Mouse (Mus musculus) monocyte, adult 5-6 weeks (primary cell): Measurements from ENCODE around the gene Stk11. TPM values are rescaled to one million over a fixed set of nuclear protein-coding genes. Genes with fewer than 3 reads are reported as not detected.
"Not testable (repeated sequence)": the region's sequence is repeated elsewhere in the genome, so short reads cannot be mapped to it uniquely, and the experiment has no call there.

ENCODE experiments used
- ATAC-seq: fragments of 153-309, 156-312 bp; replicated peaks from 2 replicates; pipeline ENCODE4 v1.8.0; 2017; ENCODE audit warnings: mild to moderate bottlenecking; ENCODE audit not compliant: low TSS enrichment, insufficient number of reproducible peaks, severe bottlenecking, poor library complexity, low FRiP score
- total RNA-seq: library from RNA; stranded (forward); fragments of 200-1000, 200-491, 200-594 nt; gene quantifications from 3 replicates; pipeline ENCODE4 v1.2.3, GENCODE M21; 2017

The Stk11 gene
- total RNA-seq, 1 experiment from 2014 or later = 155 TPM

DNA sequence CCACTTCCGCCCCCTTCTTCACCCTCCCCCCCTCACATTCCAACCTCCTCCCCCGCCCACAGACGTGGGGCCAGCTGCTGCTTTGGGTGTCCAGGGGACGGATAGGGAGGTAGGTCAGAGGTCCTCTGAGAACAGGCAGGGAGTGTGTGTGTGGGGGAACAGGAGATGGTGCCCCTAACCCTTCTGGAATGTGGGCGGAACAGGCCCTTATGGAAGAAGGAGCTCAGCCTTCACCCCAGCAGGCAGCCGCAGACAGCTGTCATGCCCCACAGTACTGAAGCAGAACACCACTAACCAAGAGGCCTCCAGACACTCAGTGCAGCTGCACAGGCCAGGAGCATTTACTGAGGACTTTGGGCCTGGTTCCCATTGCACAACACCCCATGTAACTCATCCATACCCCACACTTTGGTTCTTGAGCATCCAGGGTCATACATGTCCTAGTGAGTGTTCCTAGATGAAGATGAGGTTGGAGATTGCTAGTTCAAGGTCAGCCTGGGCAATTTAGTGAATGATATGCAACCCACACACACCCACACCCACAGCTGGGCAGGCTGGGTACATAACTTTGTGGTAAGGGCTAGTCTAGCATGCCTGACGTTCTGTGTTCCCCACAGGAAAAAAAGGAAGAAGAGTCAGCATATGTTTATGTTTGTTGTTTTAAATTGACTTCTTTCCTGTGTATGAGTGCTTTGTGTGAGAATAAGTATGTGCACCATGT is 46.1 kb downstream of the Stk11 start:
- ATAC-seq = no peak

DNA sequence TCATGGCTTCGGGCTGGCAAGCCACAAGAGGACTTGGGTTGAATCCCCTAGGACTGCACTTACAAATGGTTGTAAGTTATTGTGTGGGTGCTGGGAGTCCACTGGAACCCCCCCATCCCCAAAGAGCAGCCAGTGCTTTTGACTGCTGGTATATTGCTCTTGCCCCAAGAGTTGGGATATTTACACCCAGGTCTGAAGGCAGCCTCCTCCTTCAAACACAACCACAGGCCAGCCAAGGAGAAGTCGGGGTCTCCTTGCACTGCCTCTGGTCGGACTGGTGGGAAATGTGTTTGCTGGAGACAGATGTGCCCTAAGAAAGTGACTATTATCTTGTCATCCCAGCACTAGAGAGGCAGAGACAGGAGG is 46.6 kb downstream of the Stk11 start:
- no peak for ATAC-seq

DNA sequence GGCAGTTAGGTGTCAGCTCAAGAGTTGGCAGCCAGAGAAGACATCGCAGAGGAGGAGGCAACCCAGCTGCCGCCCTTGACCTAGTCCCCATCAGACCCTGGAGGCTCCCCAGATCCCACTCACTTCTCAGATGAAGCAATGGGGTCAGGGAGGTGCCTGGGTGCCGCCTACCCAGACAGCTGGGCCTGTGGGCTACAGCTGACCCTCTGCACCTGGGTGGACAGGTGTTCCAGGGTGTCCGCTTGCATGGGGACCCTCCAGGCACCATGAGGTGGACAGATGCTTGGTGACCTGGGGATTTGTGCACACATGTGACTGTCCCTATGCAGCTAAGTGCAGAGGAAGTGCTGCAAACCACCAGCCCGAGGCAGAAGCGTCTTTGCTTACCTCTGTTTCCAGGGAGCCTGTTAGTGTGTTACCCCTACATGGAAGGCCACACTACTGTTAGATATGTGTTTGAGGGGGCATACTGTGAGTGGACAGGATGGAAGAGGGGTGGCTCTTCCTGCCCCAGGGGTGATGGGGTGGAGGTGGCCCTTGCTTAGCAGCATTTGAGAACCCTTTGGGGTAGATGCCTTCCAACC is 47.2 kb downstream of the Stk11 start:
- no peak for ATAC-seq

DNA sequence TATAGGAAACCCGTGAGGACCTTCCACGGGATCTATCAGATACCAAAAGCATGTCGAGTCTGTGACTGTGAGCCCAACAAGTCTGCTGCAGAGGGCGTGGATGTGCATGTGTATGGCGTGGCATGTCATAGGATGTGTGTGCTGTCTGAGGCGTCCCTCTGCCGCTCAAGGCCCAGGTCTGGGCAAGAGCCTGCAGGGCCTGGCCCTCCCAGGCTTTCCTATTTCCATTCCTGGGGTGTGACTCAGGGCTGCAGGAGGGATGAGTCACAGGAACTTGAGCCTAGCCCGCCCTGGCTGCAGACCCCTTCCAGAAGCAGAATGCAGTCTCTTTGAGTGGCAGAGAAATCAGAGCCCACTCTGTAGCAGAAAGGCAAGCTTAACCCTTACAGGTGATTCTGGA is 48.1 kb downstream of the Stk11 start:
- ATAC-seq = no peak

DNA sequence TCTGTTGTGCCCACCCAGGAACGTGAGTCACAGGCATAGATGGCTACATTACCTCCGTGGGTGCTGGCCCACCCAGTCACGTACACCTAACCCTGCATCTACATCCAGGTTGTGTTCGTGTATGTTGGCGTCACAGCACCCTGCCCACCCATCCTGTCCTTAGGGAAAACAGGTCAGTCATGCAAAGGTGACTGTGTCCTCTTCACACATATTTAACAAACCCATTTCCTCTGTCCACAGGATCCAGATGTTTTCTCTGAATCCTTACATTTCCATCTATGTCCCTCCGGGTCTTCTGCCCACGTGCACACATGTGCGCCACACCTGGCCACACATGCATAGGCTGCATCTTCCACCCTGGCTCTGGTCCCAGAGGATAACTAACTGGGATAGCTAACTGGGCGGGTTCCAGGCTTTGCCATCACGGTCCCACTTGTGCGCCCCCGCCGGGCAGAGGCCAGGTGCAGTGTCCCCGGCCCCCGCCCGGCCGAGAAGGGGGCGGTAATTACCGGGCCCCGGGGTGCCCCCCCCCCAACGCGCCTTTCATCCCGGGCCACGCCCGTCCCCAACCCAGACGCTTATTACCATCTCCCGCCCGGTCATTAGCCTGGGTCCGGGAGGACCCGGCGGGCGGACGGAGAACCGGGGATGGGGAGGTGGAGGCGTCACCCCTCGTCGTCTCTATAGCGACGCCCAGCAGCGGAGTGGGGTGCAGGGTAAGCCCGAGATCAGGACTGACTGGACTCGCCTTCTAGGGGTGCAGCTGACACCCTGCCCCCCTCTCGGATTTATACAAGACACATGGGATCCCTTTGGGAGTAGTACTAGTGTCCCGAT is 48.8 kb downstream of the Stk11 start:
- ATAC-seq = no peak

DNA sequence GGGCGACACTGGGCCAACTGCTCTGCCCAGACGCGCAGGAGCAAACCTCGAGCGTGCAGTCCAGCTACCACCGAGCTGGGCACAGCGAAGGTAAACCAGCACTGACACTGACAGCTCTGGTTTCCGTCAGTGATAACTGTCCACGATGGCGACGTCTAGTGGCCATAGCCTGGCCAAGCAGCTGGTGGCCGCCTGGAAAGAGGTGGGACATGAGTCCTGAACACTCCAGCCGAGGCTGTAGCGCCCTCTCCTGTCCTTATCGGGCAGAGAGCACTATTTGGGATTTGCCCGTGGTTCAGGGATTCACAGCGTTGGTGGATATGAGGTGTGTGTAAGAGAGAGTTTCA is 49.4 kb downstream of the Stk11 start:
- ATAC-seq = peak; percentile 54

DNA sequence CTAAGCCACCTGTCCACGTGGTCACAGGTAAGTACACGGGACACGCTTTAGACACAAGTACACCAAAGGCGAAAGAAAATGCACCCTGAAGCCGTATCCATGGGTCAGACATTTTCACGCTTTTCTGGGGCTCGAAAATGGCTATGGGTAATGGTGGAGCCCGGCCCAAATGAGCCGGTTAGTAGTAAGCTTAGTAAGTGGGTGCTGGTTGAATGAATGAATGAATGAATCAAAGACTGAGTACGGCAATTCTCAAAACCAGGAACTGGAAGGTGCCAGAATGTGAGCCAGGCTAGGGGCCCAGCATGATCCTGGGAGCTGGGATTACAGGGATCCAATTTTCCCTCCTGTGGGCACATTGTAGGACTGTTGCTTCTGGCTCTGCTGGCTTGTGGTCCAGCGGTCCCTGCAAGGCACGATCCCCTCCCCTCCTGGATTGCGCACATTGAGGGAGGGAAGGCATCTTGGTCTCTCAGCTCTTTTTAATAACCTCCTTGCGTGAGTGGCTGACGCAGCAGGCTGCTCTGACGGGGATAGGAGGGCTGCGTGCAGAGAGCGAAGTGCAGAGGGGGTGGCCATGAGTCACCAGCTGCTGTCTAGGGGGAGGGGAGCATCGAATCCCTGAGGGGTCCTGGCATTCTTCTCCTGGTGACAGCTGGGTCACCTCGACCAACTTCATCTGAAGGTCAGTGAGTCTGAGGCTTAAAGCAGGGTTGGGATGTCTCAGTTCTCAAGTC is 50.0 kb downstream of the Stk11 start, which contains the start of gene Cirbp:
TSS of gene Cirbp (plus strand) at position 594 of the 737 bp plus-strand sequence.
- no peak for ATAC-seq

DNA sequence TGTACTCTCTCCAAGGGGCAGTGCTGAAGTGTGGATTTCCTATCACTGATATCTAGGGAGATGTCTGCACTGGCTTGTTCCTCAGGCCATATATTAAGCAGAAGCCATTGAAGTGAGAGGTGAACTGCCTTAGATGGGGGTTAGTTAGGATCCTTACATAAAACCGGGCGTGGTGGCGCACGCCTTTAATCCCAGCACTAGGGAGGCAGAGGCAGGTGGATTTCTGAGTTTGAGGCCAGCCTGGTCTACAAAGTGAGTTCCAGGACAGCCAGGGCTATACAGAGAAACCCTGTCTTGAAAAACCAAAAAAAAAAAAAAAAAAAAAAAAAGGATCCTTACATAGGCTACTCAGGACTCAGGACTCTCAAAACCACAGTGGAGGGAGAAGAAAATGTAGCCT is 50.5 kb downstream of the Stk11 start:
- not testable (repeated sequence) for ATAC-seq

DNA sequence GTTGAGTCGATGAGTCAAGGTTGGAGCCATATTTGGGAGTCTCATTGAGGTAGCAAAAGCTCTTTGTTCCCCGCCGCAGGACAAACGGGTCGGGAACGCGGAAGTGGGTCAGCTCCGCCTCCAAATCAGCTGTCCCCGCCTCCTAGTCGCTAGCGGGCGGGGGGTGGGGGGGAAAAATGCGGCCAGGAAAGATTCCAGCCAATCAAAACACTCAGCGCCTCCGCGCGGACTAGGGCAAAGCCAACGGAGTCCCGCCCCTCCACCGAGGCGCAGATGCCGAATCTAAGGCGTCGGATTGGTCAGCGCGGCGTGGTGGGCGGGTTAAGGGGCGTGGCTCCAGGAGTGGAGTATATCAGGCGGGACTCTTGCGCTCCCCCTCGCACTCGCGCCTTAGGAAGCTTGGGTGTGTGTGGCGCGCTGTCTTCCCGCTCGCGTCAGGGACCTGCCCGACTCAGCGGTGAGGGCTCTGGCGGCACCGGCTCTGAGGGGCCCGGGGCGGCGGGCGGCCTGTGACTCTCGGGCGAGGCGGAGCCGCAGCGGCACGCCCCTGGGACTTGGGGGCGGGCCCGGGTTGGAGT is 51.9 kb downstream of the Stk11 start:
- peak; percentile 63 for ATAC-seq

DNA sequence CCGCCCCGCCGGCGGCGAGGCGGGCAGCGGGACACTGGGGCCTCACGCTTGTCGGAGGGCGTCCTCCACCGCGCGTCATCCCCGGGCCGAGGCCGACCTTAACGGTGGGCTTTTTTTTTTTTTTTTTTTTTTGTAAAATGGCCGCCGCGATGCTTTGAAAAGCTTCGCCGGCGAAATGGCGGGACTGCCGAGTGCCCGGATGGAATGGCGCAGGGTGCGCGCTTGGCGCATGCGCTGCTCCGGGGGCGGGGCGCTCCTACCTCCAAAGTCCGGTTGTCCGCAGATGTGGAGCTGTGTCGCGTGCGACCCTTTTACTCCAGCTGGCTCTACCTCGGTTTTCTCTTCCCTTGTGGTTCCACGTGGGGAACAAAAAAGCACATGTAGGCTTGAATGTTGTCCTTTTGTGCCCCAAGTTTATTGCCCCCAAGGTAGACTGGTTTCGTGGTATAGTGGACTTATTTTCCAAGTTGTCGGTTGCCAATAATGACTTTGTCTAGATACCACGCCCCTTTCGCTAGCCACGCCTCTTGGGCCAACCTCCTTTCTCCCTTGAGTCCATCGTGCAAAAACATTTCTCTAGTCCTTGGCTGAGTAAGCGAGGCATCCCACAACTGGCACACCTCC is 52.5 kb downstream of the Stk11 start:
- ATAC-seq = peak; percentile 3; the same call in 1 of the 2 replicates

DNA sequence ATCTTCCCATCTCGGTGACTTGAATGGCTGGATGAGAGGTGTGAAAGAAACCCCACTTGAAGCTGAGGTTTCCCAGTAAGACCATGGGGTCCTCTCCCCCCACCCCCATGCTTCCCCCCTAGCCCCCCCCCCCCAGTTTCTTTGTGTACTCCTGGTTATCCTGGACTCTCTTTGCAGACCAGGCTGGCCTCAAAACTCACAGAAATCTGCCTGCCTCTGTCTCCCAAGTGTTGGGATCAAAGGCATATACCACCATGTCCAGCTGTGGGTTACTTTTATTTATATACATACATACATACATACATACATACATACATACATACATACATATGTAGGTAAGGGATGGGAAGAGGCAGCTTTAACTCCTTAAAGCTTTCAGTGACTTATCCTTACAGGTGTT is 53.5 kb downstream of the Stk11 start:
- ATAC-seq = no peak

DNA sequence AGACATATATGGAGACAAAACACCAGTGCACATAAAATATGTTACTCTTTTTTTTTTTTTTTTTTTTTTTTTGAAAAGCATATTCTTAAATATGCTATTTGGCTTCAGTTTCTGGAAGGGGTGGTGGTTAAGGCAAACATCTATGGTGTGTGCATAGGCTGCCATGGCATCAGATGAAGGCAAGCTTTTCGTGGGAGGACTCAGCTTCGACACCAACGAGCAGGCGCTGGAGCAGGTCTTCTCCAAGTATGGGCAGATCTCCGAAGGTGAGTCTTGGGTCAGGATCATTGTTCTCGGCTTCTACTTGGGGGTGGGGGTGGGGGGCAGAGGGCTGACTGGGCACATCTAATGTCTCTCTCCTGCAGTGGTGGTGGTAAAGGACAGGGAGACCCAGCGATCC is 54.0 kb downstream of the Stk11 start:
- no peak for ATAC-seq

DNA sequence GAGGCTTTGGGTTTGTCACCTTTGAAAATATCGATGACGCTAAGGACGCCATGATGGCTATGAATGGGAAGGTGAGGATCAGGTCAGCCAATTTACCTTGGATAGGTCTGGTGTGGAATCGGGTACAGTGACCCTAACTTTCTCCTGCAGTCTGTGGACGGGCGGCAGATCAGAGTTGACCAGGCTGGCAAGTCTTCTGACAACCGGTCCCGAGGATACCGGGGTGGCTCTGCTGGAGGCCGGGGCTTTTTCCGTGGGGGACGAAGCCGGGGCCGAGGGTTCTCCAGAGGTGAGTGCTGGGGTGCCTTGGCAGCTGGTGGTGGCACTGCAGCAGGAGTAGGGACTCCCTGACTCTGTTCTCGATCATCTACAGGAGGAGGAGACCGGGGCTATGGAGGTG is 54.4 kb downstream of the Stk11 start:
- no peak for ATAC-seq

DNA sequence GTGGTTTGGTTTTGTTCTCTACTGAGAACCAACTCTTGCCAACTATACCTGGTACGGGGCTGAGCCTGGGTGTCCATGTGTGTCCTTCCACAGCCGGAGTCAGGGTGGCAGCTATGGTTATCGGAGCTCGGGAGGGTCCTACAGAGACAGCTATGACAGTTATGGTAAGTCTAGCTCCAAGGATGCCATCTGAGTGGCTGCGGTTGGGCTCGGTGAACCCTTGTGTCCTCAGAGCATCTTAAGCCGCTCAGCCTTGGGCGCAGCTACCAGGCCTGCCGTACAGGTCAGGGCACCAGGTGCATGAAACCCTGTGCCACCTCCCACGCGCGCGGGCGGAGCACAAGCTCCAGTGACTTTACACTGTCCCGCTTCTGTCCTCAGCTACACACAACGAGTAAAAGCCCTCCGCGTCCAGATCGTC is 55.0 kb downstream of the Stk11 start:
- no peak for ATAC-seq

DNA sequence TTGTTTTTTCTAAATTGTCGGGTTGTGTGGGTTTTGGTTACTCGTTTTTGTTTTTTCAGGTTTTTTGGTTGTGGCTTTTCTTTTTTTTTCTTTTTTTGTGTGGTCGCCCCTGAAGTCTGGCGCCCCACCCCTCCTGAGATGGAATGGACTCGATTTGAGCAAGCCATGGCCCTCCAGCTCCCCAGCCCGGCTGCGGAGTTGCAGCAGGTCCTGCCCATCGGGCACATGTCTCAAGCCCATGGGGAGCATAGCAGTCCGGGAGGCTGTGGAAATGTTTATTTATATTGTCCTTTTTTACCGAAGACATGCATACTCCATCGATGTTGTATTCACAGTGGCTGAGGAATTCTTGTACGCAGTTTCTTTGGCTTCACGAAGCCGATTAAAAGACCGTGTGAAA is 55.6 kb downstream of the Stk11 start:
- no peak for ATAC-seq

DNA sequence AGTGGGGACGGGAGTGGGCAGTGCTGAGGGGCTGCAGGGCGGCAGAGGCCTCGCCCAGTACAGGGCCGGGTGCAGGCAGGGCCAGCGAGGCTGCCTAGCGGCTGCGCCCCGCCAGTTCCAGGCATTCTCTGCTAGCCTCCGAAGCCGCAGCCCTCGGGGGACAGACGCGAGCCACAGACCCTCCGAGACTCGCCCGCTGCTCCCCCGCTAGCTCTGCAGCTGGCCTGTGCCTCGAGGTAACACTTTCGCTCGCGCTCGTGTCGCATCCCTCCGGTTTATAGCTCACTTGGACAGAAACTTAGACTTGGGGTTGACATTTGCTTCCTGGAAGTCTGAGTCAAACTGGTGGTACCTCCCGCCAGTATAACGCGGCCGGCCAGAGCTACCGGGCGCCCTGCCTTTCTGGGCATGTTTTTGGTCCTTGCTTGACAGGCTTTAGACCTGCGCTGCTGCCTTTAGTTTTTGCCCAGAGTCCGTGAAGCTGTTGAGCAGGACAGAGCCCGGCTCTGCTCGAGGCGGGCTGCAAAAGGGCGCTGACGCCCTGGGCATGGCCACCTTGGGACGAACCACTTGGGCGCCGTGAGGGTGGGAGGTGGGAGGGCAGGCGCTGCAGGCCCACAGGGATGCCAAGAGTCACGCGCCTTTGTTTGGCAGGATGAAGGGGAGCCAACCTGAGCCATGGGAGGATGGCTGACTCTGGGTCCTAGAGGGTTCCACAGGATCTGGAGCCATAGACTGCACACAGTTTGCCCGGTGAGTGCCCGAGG is 56.3 kb downstream of the Stk11 start:
- ATAC-seq = no peak

DNA sequence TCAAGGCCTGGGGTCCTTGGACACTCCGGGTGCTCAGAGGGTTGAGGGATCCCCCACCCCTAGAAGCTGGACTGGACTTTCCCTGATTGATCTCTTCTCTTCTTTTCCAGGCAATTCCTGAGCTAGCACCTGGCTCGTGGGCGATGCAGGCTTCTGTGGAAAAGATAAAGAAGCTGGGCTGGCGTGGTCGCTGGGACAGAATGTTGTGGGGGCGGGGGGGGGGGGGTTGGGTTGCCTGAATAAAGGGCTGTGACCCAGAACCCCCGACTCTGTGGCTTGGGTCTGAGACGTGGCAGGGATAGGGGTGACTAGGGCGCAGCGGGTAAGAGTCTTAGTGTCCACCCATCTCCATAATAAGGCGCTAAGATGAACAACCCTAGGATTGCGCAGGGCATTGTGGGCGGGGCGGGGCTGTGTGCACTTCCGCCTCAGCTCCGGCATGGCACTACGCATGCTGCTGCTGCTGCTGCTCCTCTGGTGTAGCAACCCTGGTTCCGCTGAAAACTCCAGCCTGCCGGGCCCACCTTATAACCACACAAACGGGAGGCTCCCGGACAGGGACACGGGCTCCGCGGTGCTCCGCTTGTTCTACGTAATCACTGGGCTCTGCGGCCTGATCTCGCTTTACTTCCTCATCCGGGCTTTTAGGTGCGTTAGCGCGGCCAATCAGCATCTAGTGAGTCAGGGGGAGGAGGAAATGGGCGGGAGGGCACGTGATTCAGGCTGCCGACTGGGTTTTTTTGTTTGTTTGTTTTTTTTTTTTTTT is 57.1 kb downstream of the Stk11 start, which contains the start of gene 1600002K03Rik:
TSS of gene 1600002K03Rik (plus strand) at position 418 of the 766 bp plus-strand sequence.
- peak; percentile 54 for ATAC-seq
